Mouse (Mus musculus): Measurements from ENCODE around the gene Bbc3. TPM values are rescaled to one million over a fixed set of nuclear protein-coding genes. Genes with fewer than 3 reads are reported as not detected.
"Not testable (repeated sequence)": the region's sequence is repeated elsewhere in the genome, so short reads cannot be mapped to it uniquely, and the experiment has no call there.

Bbc3 gene
- 1 to 10 TPM; 9.5 to 9.8 TPM for total RNA-seq (2021)

DNA sequence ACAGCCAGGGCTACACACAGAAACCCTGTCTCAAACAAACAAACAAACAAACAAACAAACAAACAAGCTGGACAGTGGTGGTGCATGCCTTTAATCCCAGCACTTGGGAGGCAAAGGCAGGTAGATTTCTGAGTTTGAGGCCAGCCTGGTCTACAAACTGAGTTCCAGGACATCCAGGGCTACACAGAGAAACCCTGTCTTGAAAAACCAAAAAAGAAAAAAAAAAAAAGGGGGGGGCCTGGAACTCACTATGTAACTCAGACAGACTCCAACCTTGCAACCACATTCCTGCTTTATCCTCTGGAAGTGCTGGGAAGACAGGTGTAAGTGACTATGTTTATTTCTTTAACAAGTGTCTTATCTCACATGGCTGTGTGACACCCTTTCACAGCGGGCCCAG, at the start of gene Bbc3:
TSS of gene Bbc3 (plus strand) at position 301 of the 400 bp plus-strand sequence.
- intact Hi-C loops (cut with DNase I); DNase-seq: not testable (repeated sequence)

DNA sequence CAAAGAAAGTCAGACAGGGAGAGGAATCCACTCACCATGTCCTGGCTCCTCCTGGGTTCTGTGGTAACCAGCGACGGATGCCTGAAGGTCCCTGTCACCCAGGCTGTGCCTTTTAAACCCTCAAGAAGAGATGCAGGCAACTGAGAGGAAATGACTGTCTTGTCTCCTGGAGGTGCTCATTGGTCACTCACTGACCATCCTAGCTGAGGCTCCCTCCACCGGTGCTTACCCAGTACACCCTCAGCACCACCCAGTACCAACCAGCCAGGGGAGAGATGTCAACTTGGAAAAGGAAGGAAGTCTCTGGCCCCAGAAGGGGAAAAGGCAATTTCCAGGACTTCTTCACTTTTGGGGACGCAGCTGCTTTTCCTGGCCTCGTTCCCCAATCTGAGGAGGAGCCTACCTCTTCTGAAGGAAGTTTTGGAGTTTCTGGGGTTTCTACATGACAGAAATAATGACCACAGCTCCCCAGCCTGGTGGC, 49.0 kb upstream of the Bbc3 start, which contains the start of gene C5ar1:
TSS of gene C5ar1 (minus strand) at position 431 of the 481 bp plus-strand sequence.
- intact Hi-C loops (cut with DNase I), result no loop called here
- no peak for DNase-seq

DNA sequence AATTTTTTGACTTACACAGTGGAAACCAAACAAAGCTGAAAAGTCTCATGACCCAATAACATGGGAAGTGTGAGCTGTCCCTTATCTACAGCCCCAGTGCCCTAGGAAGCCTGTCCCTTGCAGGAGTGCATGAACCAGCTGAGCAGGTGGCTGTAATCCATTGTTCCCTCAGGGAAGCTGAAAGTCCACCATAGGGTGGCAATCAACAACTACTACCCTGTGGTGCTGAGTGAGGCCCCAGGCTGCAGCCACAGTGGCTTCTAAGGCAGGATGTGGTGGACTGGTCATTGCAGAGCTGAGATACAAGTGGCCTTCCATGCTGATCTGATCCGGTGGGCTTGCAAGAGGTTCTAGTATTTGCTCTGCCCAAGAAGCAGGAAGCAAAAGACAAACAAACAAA, 47.1 kb upstream of the Bbc3 start:
- intact Hi-C loops (cut with DNase I), result loop anchor here (5.0 kb wide), 1 partner anchor 49 kb away; no protein-coding TSS in a partner anchor
- no peak for DNase-seq

DNA sequence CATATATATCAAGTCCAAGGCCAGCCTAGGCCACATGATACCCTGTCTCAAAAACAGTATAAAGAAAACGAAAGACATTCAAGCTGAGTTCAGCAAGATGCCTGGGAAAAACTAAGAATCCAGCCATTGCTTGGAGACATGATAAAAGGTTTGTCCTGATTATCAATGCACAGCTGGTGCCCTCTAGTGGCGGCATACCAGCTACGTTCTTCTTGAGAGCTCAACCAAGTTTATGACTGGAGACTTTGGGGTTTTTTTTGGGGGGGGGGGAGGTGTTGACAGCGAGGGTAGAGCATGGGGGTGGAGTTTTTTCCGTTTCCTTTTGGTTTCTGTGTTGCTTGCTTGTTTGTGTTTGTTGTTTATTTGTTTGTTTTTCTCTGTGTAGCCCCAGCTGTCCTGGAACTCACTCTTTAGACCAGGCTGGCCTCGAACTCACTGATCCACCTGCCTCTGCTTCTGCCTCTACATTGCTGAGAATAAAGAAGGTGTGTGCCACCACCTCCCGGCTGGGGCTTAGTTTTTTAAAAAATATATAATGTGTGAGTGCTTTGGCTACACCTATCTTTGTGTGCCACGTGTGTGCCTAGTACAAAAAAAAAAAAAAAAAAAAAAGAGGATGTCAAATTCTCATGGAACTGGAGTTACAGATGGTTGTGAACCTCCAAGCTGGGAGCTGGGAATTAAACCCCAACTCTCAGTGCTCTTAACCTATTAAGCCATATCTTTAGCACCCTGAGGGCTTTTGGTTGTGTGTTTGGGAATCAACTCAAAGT, 45.0 kb upstream of the Bbc3 start:
- intact Hi-C loops (cut with DNase I), result loop anchor here (1.0 to 5.0 kb wide), 2 partner anchors 51 to 71 kb away; no protein-coding TSS in a partner anchor
- peak; percentile 75 to 87 for DNase-seq

DNA sequence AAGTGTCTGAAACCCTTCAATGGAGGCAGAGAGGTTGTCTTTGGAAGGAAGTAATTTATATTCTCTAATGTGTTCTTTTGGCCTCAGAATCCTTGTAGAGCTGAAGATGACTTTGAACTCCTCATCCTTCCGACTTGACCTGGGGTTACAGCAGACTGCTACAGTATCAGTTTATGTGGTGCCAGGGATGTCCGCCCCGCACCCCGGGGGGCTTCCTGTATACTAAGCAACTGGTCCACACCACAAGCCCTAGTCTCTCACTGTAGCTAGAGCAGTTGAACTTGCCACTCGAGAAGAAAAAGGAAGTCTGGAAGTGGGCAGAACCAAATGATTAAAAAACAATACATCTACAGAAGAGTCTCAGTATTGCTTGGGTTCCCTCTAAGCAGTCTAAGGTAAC, 44.4 kb upstream of the Bbc3 start:
- intact Hi-C loops (cut with DNase I), result loop anchor here (1.0 to 5.0 kb wide), 2 partner anchors 52 to 72 kb away; no protein-coding TSS in a partner anchor

DNA sequence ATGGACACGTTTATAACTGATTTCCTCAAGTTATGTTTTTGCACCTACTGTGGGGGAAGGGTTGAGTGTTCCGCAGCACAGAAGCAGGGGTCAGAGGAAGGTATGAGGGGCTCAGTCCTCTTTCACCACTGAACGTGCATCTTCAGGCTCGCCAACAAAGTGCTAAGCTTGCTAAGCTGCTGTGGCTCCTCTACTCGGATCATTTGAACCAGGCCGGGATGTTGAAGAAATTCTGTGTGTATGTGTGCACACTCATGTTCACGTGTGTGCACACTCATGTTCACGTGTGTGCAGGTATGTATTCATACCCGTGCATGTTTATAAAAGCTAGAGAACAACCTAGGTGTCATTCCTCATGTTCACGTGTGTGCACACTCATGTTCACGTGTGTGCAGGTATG, 42.3 kb upstream of the Bbc3 start:
- no peak for DNase-seq
- intact Hi-C loops (cut with DNase I), result no loop called here

More for the DNA sequence above, 44.4 kb upstream of the Bbc3 start:
- no peak for DNase-seq

DNA sequence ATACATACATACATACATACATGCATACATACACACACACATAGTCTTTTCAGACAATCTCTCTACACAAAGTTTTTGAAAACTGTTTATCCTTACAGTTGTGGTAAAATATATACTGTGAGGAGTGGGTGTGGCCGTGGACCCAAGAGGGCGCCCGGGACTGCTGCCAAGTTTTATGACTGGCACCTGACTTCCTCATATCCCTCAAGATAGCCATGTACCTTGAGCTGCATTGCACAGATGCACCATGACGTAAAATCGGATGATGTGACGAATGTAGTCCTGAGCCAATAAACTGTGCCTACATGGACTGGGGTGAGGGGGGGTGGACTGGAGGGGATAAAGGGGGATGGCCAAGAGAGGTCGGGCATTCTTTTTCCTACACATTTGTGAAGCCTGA, 41.6 kb upstream of the Bbc3 start:
- intact Hi-C loops (cut with DNase I); DNase-seq: not testable (repeated sequence)

DNA sequence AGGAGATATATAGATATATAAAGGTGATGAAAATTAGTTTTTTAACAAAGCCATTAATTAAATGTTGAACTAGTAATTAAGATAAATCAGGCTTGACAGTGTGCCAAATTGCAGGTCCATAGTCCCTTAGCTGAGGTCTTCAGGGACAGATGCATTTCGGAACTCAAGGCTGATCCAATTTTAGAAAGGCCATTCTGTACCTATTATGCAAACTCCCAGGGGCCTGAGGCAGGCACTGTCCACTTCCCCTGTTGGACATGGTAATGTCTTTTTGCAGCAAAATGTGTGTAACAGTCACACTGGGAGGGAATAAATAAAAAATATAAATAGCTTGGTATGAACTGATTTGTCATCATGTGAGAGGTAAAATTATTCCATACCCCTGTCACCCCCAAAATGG, 37.1 kb upstream of the Bbc3 start:
- intact Hi-C loops (cut with DNase I), result no loop called here
- DNase-seq, result no peak

DNA sequence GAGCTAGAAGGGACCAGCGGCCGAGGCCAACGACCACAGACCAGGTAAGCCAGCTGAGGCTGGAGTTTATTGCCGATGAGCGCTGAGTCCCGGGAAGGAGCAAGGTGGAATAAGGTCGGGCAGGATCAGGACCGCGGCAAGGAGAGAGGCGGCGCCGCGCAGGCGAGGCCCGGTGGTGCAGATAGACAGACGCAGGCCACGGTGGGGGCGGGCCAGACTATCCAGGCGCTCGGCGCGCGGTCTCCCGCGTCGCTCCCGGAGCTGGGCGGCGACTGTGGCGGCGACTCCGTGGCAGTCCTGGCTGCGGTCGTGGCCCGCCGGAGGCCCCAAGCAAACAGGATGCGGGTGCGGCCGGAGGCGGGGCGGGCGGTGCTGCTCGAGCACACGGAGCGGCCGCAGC, 35.5 kb upstream of the Bbc3 start:
- intact Hi-C loops (cut with DNase I), result no loop called here
- peak; percentile 72 to 73 for DNase-seq

DNA sequence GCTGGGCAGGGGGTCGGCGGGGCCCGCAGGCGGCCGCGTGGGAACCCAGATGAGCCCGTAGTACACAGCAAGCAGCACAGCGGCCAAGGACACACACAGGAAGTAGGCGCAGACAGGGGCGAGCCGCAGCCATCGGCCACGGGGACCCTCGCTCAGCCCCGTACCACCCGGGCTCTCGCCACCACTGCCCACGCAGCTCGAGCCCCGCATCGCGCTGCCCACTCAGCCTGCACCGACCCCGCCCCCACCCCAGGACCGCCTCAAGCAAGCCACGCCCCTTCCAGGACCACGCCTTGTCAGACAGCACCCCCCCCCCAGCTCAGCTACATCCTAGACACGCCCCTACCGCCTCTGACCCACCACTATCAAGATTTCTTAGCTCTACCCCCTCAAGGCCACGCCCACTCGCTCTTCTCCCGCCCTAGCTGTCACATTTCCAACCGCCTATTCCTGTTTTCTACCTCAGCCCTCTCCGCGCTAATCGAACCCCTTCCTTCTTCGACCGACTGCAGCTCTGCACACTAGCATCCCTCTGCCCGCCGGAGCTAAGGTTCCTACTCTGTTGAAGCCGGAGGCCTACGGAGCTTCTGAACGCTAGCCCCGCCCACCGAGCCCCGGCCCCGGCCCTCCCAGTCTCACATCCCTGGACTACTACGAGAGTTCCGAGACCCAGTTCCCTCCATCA, 35.0 kb upstream of the Bbc3 start, which contains the start of gene Inafm1:
TSS of gene Inafm1 (minus strand) at position 537 of the 685 bp plus-strand sequence.
- DNase-seq, result peak; percentile 86 to 88
- intact Hi-C loops (cut with DNase I), result no loop called here

DNA sequence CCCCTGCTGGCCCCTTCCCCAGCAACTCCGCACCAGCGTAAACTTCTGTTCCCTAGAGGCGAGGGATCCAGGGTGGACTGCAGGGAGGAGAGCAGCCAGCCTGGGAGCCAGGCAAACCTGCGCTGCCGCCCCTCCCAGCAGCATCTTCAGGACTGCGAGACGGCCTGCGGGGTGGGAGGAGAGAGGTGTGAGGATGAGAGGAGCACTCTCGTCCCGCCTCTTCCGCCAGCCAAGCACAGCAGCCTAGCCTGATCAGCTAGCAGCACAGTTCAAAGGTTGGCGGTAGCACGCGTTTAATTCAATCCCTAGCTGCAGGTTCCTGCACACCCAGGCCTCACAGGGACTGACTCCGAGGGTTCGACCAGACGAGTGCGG, 34.4 kb upstream of the Bbc3 start:
- intact Hi-C loops (cut with DNase I), result no loop called here
- DNase-seq, result no peak

DNA sequence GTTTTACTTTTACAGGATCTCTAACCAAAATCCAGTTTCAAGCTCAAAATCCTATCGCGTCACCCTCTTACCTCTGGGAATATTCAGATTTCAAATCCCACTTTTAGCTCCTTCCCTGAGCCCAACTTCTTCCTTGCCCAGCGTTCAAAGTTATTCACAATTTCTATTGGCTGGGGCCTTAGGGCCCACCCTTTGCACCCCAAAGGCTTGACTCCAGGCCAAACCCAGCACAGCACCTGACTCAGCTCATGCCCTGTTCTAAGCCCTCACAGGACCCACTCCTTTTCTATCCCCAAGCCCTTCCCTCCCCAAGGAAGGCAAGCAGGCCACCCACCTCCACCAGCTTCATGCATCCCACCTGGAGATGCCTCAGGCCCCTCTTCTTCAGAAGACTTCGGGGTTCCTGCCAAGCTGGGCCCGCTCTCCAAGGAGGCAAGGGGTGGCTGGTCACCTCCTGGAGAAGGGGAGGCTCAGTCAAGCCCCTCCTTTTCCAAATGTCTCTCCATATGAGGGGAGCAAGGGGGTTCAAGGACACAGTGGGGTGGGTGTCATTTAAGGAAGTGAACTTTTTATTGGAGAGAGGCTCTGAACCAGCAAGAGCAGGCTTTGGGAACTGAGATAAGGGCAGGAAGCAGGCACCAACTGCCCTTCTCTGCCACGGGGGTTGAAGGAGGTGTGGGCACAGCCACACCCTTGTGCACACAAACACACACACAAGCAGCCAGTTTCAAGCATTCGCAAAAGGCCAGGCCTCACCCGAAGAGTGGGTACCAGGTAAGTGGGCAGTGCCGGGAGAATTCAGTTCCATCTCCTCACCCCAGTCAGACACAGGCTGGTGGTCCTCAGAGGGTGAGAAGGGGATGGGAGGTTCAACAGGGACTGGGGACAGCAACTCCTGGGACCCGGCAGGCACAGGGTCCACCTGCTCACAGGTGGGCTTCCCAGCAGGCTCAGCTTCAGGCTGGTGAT, 33.0 kb upstream of the Bbc3 start:
- intact Hi-C loops (cut with DNase I), result no loop called here

DNA sequence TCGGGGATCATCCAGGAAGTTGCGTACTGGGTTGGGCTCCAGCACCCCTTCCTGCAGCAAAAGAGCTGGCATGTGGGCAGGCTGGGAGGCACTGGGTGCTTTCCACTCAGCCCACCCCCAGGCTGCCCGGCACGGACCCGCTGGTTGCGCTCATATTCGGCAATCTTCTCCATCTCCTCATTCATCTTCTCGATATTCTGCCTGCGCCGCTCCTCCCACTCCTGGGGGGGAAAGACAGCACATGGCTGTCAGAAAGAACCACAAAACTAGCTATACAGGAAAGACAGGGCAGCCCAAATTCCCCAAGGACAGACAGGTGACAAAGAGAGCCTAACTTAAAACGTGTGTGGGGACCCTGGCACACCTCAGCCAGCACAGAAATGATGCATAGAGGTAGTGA, 27.5 kb upstream of the Bbc3 start:
- DNase-seq, result no peak
- intact Hi-C loops (cut with DNase I), result no loop called here

More for the DNA sequence above, 33.0 kb upstream of the Bbc3 start:
- no peak for DNase-seq

DNA sequence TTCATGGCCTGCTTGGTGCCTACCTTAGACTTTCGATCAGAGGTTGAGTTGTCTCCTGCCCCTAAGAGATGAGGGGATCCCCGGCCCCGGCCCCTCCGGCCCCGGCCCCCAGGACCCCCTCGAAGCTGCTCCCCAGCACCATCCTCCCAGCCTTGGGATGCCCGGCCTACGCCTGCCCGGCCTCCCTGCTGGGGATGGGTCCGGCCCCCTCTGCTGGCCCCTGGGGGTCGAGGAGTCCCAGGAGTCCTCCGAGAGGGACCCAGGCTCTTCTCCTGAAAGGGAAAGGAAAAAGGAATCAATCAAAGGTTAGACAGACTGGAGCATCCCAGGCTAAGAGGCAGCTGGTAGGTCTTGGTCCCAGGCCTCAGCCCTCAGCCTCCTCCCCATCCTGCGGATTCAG, 25.9 kb upstream of the Bbc3 start:
- intact Hi-C loops (cut with DNase I), result no loop called here
- DNase-seq, result no peak

DNA sequence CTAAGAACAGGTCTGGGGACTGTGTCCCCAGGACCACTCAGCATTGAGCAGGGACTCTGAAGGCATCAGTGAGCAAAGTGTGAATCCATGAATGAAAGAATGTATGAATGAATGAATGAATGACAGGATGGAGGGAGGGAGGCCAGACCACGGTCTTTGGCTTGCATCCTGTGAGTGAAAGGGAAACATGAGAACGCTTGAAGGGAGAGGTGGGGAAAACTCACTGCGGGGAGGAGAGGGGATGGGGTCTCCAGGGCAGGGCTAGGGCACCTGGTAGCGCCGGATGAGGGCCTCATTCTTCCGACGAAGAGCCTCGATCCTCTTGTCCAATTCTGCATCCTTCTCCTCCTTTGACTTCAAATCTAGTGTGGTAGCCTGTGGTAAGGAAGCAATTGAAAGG, 24.2 kb upstream of the Bbc3 start:
- no peak for DNase-seq
- intact Hi-C loops (cut with DNase I), result no loop called here

DNA sequence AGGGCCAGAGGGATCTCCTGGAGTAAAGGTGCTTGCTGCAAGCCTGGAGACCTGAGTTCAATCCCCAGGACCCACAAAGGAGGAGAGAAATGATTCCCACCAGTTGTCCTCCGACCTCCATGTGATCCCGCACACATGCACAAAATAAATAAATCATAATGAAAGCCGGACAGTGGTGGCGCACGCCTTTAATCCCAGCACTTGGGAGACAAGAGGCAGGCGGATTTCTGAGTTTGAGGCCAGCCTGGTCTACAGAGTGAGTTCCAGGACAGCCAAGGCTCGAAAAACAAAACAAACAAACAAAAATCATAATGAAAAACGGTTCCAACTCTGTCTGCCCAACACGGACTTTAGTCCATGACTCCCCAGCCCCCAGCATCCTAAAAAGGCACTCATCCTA, 23.3 kb upstream of the Bbc3 start:
- DNase-seq, result no peak
- intact Hi-C loops (cut with DNase I), result no loop called here

DNA sequence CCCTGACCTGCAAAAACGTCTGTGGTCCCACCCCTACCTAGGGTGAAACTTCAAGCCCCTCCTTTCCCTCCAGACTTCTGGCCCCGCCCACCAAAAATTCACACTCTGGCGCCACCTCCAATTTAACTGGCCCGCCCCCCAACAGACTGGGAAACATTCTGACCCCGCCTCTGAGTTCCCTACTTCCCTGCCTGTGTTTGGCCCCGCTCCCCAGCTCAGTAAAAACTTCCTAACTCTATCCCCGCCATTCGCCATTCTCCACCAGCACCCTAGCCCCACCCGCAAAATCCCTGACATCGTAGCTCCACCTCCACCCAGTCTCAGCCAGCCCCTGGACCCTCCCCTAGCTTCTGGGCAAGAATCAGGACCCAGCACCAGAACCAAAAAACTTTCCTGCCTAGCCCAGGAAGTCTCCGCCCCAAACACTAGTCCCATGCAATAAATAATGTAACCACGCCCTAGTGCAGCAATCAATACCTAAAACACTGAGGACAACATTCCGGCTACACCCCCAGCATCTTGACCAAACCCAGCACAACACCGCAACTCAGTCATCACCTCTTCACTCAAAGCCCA, 22.7 kb upstream of the Bbc3 start:
- DNase-seq, result peak; percentile 77 to 82
- intact Hi-C loops (cut with DNase I), result no loop called here

DNA sequence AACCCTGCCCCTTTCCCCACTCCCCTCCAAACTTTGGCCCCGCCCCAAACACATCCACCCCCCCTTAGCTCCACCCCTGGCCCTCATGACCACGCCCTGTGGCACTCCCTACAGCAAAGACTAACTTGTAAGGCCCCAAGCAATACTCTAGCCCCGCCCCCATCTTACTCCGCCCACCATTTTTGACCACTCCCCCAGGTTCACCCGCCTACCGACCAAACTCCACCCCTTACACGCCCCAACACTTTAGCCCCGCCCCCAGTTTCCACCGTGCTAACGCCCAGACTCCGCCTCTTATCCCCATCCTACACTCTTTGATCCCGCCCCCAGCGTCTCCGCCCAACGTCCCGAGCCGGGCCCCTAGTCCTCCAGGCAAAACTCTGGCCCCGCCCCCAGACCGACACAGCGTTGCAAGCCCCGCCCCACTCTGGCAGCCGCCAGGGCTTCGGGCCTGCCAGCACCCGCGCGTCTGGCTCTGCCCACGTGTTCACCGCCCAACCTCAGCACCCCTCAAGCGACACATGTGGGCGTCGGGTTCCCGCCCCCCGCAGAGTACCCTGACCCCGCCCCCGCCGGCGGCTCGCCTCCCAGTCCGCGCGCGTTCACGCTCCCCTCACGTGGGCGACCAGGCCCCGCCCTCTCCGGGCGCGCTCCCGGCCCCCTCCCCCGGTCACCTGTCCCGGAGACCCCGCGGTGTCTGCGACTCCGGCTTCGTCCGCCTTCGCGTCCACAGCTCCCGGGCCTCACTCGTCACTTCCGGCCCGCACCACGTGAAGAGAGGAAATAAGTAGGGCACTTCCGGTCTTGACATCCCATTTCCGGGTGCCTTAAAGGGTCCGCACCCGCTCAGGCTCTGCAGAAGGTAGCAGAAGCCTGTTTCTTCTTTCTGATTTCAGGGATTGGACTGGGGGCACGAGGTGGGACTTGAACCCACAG, 21.9 kb upstream of the Bbc3 start, which contains the start of gene Ccdc9:
TSS of gene Ccdc9 (minus strand) at position 770 of the 936 bp plus-strand sequence.
- DNase-seq, result peak; percentile 100
- intact Hi-C loops (cut with DNase I), result no loop called here

DNA sequence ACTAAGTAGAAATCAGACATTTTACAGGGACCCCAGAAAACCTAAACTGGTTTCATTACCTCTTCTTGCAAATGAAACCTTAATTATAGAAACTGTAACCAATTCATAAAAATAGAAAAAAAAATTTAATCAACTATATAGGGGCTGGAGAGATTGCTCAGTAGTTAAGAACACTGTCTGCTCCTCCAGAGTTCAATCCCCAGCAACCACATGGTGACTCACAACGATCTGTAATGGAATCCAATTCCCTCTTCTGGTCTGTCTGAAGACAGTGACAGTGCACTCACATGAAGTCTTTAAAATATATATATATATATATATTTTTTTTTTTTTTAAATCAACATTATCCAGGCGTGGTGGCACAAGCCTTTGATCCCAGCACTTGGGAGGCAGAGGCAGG, 21.2 kb upstream of the Bbc3 start:
- no peak for DNase-seq
- intact Hi-C loops (cut with DNase I), result no loop called here

Measured in heart, postnatal 10 days (tissue).